Mouse (Mus musculus): ENCODE results near the gene Bin2. TPM values are rescaled to one million over a fixed set of nuclear protein-coding genes. Genes with fewer than 3 reads are reported as not detected.

The Bin2 gene
- polyA plus RNA-seq, 1 experiment from 2014 or later = 16.2 TPM

GRCm38 (mm10) chr15:100666851-100667250 is 2.5 kb downstream of the Bin2 start:
- no peaks in the 10 kb centered on the region for H3K36me3 ChIP-seq (replicated peaks; ENCODE audit: insufficient read depth, low read length)
- no peaks in the 10 kb centered on the region for H3K9me3 ChIP-seq (ENCODE audit: low read length)
- peak overlapping the region; percentile 70 for H3K27ac ChIP-seq (ENCODE audit: low read depth)
- peak overlapping the region; percentile 52 for H3K4me3 ChIP-seq (ENCODE audit: low read depth, low read length)
- peak overlapping the region; percentile 71 for H3K4me2 ChIP-seq (ENCODE audit: low read depth, low read length)
- peak overlapping the region; percentile 41; the same call in 1 of the 2 replicates for H3K9ac ChIP-seq (replicated peaks)
- peaks cover 32% of the 10 kb centered on the region for H3K4me1 ChIP-seq (ENCODE audit: insufficient read depth)
- no peak for DNase-seq
- 16% methylated on average over 12 of the region's 12 CpGs for WGBS (ENCODE audit: insufficient replicate concordance)
- TF ChIP-seq EP300 (IDR thresholded peaks at IDR 0.05; ENCODE audit: low read depth) = no peak
- TF ChIP-seq CTCF (IDR thresholded peaks at IDR 0.05; ENCODE audit: low read depth) = no peak
- no peaks in the 10 kb centered on the region for H3K27me3 ChIP-seq (ENCODE audit: insufficient read depth, low read length)
- no peak for ATAC-seq

- peak overlapping the region; percentile 52 for H3K4me3 ChIP-seq (ENCODE audit: low read depth, low read length)
- peak; percentile 29 for DNase-seq
- ATAC-seq = 0 out of 2 replicates have a peak, but pooled peaks have one; percentile 19
- TF ChIP-seq CTCF (IDR thresholded peaks at IDR 0.05; ENCODE audit: low read depth) = no peak
- TF ChIP-seq EP300 (IDR thresholded peaks at IDR 0.05; ENCODE audit: low read depth) = no peak
- no peaks in the 10 kb centered on the region for H3K9me3 ChIP-seq (ENCODE audit: low read length)
- peaks cover 32% of the 10 kb centered on the region for H3K4me1 ChIP-seq (ENCODE audit: insufficient read depth)
- WGBS (ENCODE audit: insufficient replicate concordance) = 6% methylated on average over 7 of the region's 7 CpGs
- no peaks in the 10 kb centered on the region; the same call in 1 of the 2 replicates for H3K36me3 ChIP-seq (replicated peaks; ENCODE audit: insufficient read depth, low read length)
- no peak overlapping the region; the same call in 1 of the 2 replicates for H3K9ac ChIP-seq (replicated peaks)
- H3K27ac ChIP-seq (ENCODE audit: low read depth) = peak overlapping the region; percentile 70
- no peaks in the 10 kb centered on the region for H3K27me3 ChIP-seq (ENCODE audit: insufficient read depth, low read length)
- peak overlapping the region; percentile 71 for H3K4me2 ChIP-seq (ENCODE audit: low read depth, low read length)
Observed at GRCm38 (mm10) chr15:100666219-100666696, 3.1 kb downstream of the Bin2 start.

DNA sequence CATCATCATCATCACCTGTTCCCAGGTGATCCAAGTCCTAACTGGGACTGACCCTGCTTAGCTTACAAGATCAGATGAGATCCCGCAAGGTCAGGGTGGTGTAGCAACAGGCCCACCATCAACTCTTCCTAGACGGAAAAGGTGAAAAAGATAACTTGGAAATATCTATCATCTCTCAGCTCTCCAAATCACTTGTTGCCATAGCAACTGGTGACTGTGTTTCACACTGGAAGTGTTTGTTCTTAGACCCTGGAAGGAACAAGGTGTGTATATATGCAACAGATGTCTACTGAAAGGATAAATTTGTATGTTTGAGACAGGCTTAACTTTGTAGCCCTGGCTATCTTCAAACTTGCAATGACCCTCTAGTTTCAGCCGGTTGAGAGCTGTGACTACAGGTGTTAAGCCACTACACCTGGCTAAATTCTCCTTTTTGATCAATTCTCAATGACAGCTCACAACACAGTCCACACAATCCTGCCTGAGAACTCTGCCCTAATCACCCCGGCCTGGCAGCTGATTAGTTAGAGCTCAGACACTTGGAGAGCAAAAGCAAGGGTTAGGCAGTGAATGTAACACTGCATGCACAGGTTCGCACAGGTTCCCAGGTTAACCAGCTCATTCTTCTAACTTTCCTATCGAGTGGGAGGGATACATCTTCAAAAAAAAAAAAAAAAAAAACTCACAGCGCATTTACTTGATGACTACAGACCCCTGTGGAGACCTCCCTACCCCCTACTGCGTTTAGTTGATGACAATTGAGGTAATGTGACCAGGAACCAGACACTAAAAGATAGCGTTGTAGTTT is 3.7 kb downstream of the Bin2 start:
- Histone ChIP-seq H3K36me3 (replicated peaks; ENCODE audit: insufficient read depth, low read length) (no peaks in the 10 kb centered on the region; the same call in 1 of the 2 replicates), H3K27ac (ENCODE audit: low read depth) (peak overlapping the region; percentile 70), H3K4me1 (ENCODE audit: insufficient read depth) (peaks cover 32% of the 10 kb centered on the region), H3K27me3 (ENCODE audit: insufficient read depth, low read length) (no peaks in the 10 kb centered on the region), H3K9me3 (ENCODE audit: low read length) (no peaks in the 10 kb centered on the region), H3K4me2 (ENCODE audit: low read depth, low read length) (peak overlapping the region; percentile 71), H3K9ac (replicated peaks) (no peak overlapping the region; the same call in 1 of the 2 replicates), H3K4me3 (ENCODE audit: low read depth, low read length) (peak overlapping the region; percentile 52)
- ATAC-seq (no peak), DNase-seq (no peak)
- WGBS (ENCODE audit: insufficient replicate concordance) = 35% methylated on average over 9 of the region's 9 CpGs
- no peak for TF ChIP-seq CTCF (IDR thresholded peaks at IDR 0.05; ENCODE audit: low read depth)
- TF ChIP-seq EP300 (IDR thresholded peaks at IDR 0.05; ENCODE audit: low read depth) = no peak

- Histone ChIP-seq H3K4me3 (ENCODE audit: low read depth, low read length) (no peak overlapping the region), H3K27me3 (ENCODE audit: insufficient read depth, low read length) (no peaks in the 10 kb centered on the region), H3K9me3 (ENCODE audit: low read length) (no peaks in the 10 kb centered on the region), H3K4me2 (ENCODE audit: low read depth, low read length) (peak overlapping the region; percentile 71), H3K27ac (ENCODE audit: low read depth) (peak overlapping the region; percentile 70; the same call in 1 of the 2 replicates), H3K4me1 (ENCODE audit: insufficient read depth) (peaks cover 32% of the 10 kb centered on the region), H3K9ac (replicated peaks) (no peak overlapping the region), H3K36me3 (replicated peaks; ENCODE audit: insufficient read depth, low read length) (peaks cover 5% of the 10 kb centered on the region; the same call in 1 of the 2 replicates)
- WGBS (ENCODE audit: insufficient replicate concordance) = 40% methylated on average over 9 of the region's 9 CpGs
- no peak for TF ChIP-seq CTCF (IDR thresholded peaks at IDR 0.05; ENCODE audit: low read depth)
- TF ChIP-seq EP300 (IDR thresholded peaks at IDR 0.05; ENCODE audit: low read depth) = no peak
- no peak for ATAC-seq
- peak; percentile 51 for DNase-seq
Observed at GRCm38 (mm10) chr15:100664813-100665274, 4.5 kb downstream of the Bin2 start.

GRCm38 (mm10) chr15:100660805-100661204 is 8.5 kb downstream of the Bin2 start:
- Histone ChIP-seq H3K4me2 (ENCODE audit: low read depth, low read length) (no peak overlapping the region), H3K36me3 (replicated peaks; ENCODE audit: insufficient read depth, low read length) (peaks cover 10% of the 10 kb centered on the region), H3K9ac (replicated peaks) (no peak overlapping the region), H3K4me3 (ENCODE audit: low read depth, low read length) (no peak overlapping the region), H3K4me1 (ENCODE audit: insufficient read depth) (peaks cover 17% of the 10 kb centered on the region), H3K27me3 (ENCODE audit: insufficient read depth, low read length) (no peaks in the 10 kb centered on the region), H3K9me3 (ENCODE audit: low read length) (no peaks in the 10 kb centered on the region), H3K27ac (ENCODE audit: low read depth) (no peak overlapping the region)
- ATAC-seq = no peak
- no peak for DNase-seq
- WGBS (ENCODE audit: insufficient replicate concordance) = 78% methylated on average over 5 of the region's 5 CpGs
- TF ChIP-seq EP300 (IDR thresholded peaks at IDR 0.05; ENCODE audit: low read depth) (no peak), CTCF (IDR thresholded peaks at IDR 0.05; ENCODE audit: low read depth) (no peak)

DNA sequence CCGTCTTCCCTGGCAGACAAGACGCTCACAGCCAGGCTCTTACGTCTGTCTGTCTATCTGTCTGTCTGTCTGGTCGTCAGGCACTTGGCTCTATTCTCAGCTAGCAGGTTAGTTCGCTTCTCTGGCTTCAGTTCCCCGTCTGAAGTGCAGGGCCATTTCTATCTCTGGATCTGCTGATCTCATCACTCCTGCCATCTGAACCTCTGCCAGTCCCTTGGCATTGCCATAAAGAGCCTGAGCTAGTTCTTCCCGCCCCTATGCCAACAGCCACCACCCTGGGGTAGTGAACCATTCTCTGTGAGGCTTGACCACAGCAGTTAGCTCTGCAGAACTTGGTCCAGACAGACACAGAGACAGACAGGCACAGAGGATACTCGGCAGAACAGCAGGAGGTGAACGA is 9.0 kb downstream of the Bin2 start:
- ATAC-seq (no peak), DNase-seq (no peak)
- no peak overlapping the region for H3K27ac ChIP-seq (ENCODE audit: low read depth)
- H3K4me2 ChIP-seq (ENCODE audit: low read depth, low read length) = no peak overlapping the region
- no peaks in the 10 kb centered on the region for H3K9me3 ChIP-seq (ENCODE audit: low read length)
- 78% methylated on average over 9 of the region's 9 CpGs for WGBS (ENCODE audit: insufficient replicate concordance)
- peaks cover 14% of the 10 kb centered on the region for H3K4me1 ChIP-seq (ENCODE audit: insufficient read depth)
- H3K36me3 ChIP-seq (replicated peaks; ENCODE audit: insufficient read depth, low read length) = peaks cover 10% of the 10 kb centered on the region
- no peak overlapping the region for H3K9ac ChIP-seq (replicated peaks)
- H3K27me3 ChIP-seq (ENCODE audit: insufficient read depth, low read length) = no peaks in the 10 kb centered on the region
- H3K4me3 ChIP-seq (ENCODE audit: low read depth, low read length) = no peak overlapping the region
- TF ChIP-seq CTCF (IDR thresholded peaks at IDR 0.05; ENCODE audit: low read depth) (no peak), EP300 (IDR thresholded peaks at IDR 0.05; ENCODE audit: low read depth) (no peak)
